Mouse (Mus musculus): ENCODE measurements at regions not wholly inside any gene's neighbourhood (a gene's known extent, or its start where the extent isn't known, plus 50 kb on each side); places are given as distances from the start of the nearest gene placed in this dataset.

DNA sequence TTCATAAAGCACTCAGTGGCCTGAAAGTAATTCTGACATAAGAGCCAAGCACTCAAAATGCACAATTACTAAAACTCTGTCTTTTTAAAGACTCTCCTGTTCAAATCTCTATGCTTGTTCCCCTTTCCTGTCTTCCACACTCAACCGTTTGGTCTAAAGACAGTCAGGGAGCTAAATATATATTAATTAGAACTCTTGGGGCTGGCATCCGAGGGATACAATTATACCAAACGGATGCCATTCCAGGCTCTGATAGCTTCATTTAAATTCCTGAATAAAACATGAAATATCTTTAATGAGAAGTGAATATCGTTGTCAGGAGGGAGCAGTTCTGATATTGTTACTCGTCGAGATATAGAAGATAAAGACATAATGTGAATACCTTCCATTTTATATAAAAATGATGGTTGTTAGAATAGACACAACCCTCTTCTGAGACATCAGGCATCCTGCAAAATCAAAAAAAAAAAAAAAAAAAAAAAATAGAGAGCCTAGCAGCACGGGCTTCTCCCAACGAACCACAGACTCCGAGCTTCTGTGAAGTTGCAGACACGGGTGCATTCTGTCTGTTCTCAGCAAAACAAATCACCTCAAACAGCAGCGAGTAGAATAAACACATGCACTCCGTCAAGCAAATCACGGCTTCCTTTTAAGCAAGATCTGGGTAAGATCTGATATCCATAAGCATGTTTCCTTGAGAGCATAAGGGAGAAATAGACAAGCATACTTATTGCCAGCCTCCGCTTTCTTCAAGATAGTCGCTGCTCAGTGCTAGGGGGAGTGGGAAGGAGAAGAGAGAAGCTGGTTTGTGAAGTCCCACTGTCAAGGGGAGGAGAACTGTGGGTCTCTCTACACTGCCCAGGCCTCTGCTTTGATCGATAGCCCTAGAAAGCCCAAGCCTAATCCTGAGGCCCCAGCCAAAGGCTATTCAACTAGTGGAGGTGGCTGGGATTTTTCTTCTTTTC, 363.0 kb downstream of the Mctp2 start:
- H3K27ac ChIP-seq: no peak overlapping the region
- no peaks in the 10 kb centered on the region for H3K27me3 ChIP-seq
- 65% methylated on average over 16 of the region's 16 CpGs for WGBS

DNA sequence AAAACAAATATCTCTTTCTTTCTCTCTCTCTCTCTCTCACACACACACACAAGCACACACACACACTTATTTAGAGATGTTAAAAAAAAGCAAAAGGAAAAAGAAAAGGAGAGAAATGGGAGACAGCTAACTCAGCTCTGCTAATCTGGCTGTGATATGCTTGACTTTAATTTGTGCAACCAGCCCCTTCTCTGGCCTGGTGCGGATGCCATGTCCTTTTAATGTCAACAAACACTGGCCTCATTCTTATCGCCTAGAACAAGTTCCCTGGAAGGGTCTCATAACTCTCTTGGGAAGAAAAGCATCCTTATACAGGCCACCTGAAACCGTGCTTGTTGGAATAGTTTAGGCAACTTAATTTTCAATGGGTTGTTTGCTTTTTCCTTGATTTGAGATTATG, 368.7 kb downstream of the Mctp2 start:
- 0 out of 2 replicates have a peak, but pooled peaks cover 9% of the 10 kb centered on the region for H3K4me1 ChIP-seq
- no peaks in the 10 kb centered on the region for H3K9me3 ChIP-seq
- H3K9ac ChIP-seq: no peak overlapping the region
- no peaks in the 10 kb centered on the region for H3K36me3 ChIP-seq
- ATAC-seq (ENCODE audit: insufficient number of reproducible peaks, insufficient read depth, low FRiP score, low TSS enrichment): no peak
- no peak overlapping the region for H3K27ac ChIP-seq
- H3K4me3 ChIP-seq: no peak overlapping the region
- no peaks in the 10 kb centered on the region for H3K27me3 ChIP-seq
- WGBS: 35% methylated on average over 3 of the region's 3 CpGs
- H3K4me2 ChIP-seq (replicated peaks): no peak overlapping the region

More for the DNA sequence above, 363.0 kb downstream of the Mctp2 start:
- no peaks in the 10 kb centered on the region for H3K9me3 ChIP-seq
- no peak overlapping the region for H3K4me3 ChIP-seq
- no peak overlapping the region for H3K9ac ChIP-seq
- ATAC-seq (ENCODE audit: insufficient number of reproducible peaks, insufficient read depth, low FRiP score, low TSS enrichment): no peak
- H3K36me3 ChIP-seq: no peaks in the 10 kb centered on the region
- 0 out of 2 replicates have a peak, but pooled peaks cover 9% of the 10 kb centered on the region for H3K4me1 ChIP-seq
- no peak overlapping the region for H3K4me2 ChIP-seq (replicated peaks)

DNA sequence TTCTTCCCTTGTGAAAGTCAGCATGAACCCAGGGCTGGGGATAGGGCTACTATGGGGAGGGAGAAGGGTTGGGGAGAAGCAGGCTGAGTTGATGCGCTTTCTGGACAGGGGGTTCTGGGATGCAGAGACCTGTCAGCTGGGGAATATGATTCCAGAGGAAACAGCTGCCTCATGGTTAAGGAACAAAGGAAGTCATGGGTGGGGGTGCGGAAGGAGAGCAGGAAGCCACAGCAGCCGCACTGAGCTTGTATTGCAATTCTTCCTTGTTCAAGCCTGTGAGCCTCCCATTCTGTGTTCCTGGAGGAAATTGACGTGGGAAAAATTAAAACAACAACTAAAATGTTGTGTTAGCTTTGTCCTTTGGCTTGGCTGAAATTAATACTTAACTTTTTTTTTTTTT, 369.7 kb downstream of the Mctp2 start:
- no peak overlapping the region for H3K9ac ChIP-seq
- ATAC-seq (ENCODE audit: insufficient number of reproducible peaks, insufficient read depth, low FRiP score, low TSS enrichment): no peak
- WGBS: 52% methylated on average over 4 of the region's 4 CpGs
- no peaks in the 10 kb centered on the region for H3K36me3 ChIP-seq
- no peak overlapping the region for H3K27ac ChIP-seq
- H3K27me3 ChIP-seq: no peaks in the 10 kb centered on the region
- 0 out of 2 replicates have a peak, but pooled peaks cover 6% of the 10 kb centered on the region for H3K4me1 ChIP-seq
- H3K9me3 ChIP-seq: no peaks in the 10 kb centered on the region
- no peak overlapping the region for H3K4me2 ChIP-seq (replicated peaks)
- no peak overlapping the region for H3K4me3 ChIP-seq
